Mouse (Mus musculus) intestine, embryonic 14.5 days (tissue): Measurements from ENCODE around the gene Gm35549. TPM values are rescaled to one million over a fixed set of nuclear protein-coding genes. Genes with fewer than 3 reads are reported as not detected.

ENCODE experiments used
- ATAC-seq: fragments of 200-750 bp; cut with Nextera tagmentation; replicated peaks from 2 replicates; pipeline ENCODE4 v1.8.0; 2017; ENCODE audit warnings: low read depth, moderate number of reproducible peaks, moderate TSS enrichment, moderate library complexity; ENCODE audit not compliant: low FRiP score, low TSS enrichment
- DNase-seq: peaks from one replicate; pipeline ENCODE4 v3.0.0-alpha.2; 2018; ENCODE audit warnings: low spot score
- H3K27ac ChIP-seq: fragments of 300-500 bp; sonication (generic); 2 replicates; pipeline ENCODE4 v1.5.1; 2014; ENCODE audit warnings: low read depth, mild to moderate bottlenecking, control low read depth
- H3K27me3 ChIP-seq: fragments of 300-500 bp; sonication (generic); replicated peaks from 2 replicates; pipeline ENCODE4 v1.6.1; 2014; ENCODE audit warnings: low read length, control low read depth; ENCODE audit not compliant: control insufficient read depth, insufficient read depth
- H3K36me3 ChIP-seq: fragments of 300-500 bp; sonication (generic); 2 replicates; pipeline ENCODE4 v1.6.1; 2014; ENCODE audit warnings: low read length, control low read depth; ENCODE audit not compliant: control insufficient read depth, insufficient read depth
- H3K4me1 ChIP-seq: fragments of 300-500 bp; sonication (generic); replicated peaks from 2 replicates; pipeline ENCODE4 v1.6.1; 2014; ENCODE audit warnings: low read length, control low read depth, mixed read lengths; ENCODE audit not compliant: control insufficient read depth, insufficient read depth
- H3K4me2 ChIP-seq: fragments of 300-500 bp; sonication (generic); 2 replicates; pipeline ENCODE4 v1.6.1; 2014; ENCODE audit warnings: low read length
- H3K4me3 ChIP-seq: fragments of 300-500 bp; sonication (generic); 2 replicates; pipeline ENCODE4 v1.5.1; 2014; ENCODE audit warnings: low read depth, low read length, control low read depth, mixed read lengths
- H3K9ac ChIP-seq: fragments of 300-500 bp; sonication (generic); 2 replicates; pipeline ENCODE4 v1.6.1; 2014; ENCODE audit warnings: mild to moderate bottlenecking, low read length
- H3K9me3 ChIP-seq: fragments of 300-500 bp; sonication (generic); 2 replicates; pipeline ENCODE4 v1.6.1; 2016; ENCODE audit warnings: low read length, control low read depth; ENCODE audit not compliant: control insufficient read depth
- WGBS: fragments of 180-500 bp; shearing (Covaris S2); extraction: QIAGEN DNeasy Blood & Tissue Kit; methylation state at CpG from one replicate; pipeline ENCODE4 v1.1.7; 2014; 5-methylcytosine and 5-hydroxymethylcytosine counted together
- polyA plus RNA-seq: library from polyadenylated mRNA; unstranded; fragments of >200 nt; fragmentation: Nextera tagmentation; extraction: Ambion mirVana; gene quantifications from 2 replicates; pipeline ENCODE4 v1.2.1, GENCODE M21; 2014

The Gm35549 gene
- polyA plus RNA-seq, 1 experiment from 2014 or later = 0.32 TPM

GRCm38 (mm10) chr9:122785231-122785630 lies 58.6 kb downstream of the Gm35549 start:
- ATAC-seq (no peak), DNase-seq (no peak)
- Histone ChIP-seq H3K4me3 (no peak overlapping the region), H3K4me1 (no peaks in the 10 kb centered on the region), H3K9me3 (no peaks in the 10 kb centered on the region), H3K27ac (no peak overlapping the region), H3K27me3 (no peaks in the 10 kb centered on the region), H3K9ac (no peak overlapping the region), H3K4me2 (no peak overlapping the region), H3K36me3 (no peaks in the 10 kb centered on the region)
- 74% methylated on average over 5 of the region's 5 CpGs for WGBS

Other genes starting within 250 kb of the Gm35549 start
- not detected in 2 replicates for gene Topaz1, start 96.7 kb downstream of the Gm35549 start, polyA plus RNA-seq
- gene Tcaim, start 38.5 kb downstream of the Gm35549 start, polyA plus RNA-seq = 5.6 and 6.9 TPM in 2 replicates
- 56.0 and 56.9 TPM in 2 replicates for gene Zfp445, start 22.0 kb upstream of the Gm35549 start, polyA plus RNA-seq
- 3.2 and 3.3 TPM in 2 replicates for gene Zkscan7, start 41.6 kb upstream of the Gm35549 start, polyA plus RNA-seq
- gene Zfp105, start 79.0 kb upstream of the Gm35549 start, polyA plus RNA-seq = 17.5 and 19.7 TPM in 2 replicates
- gene 1110059G10Rik, start 107.0 kb upstream of the Gm35549 start, polyA plus RNA-seq = 35.2 and 38.0 TPM in 2 replicates
- gene Kif15, start 107.0 kb upstream of the Gm35549 start, polyA plus RNA-seq = 50.4 and 53.0 TPM in 2 replicates
- gene Tmem42, start 177.3 kb upstream of the Gm35549 start, polyA plus RNA-seq = 20.5 and 20.8 TPM in 2 replicates
- gene Tgm4, start 190.7 kb upstream of the Gm35549 start, polyA plus RNA-seq = 0.65 TPM in 1 of 2 replicates, not detected in the other